Mouse (Mus musculus) 3T3-L1 (cell line): ENCODE data around the gene Ociad1.
A peak's percentile ranks its signal among the peaks of the same experiment; 100 is the strongest.
"Not testable (repeated sequence)": the region's sequence is repeated elsewhere in the genome, so short reads cannot be mapped to it uniquely, and the experiment has no call there.

Source experiments
- DNase-seq: peaks from one replicate; pipeline ENCODE4 v3.0.0-alpha.2; 2015; ENCODE audit warnings: low read depth, low spot score

Ociad1 gene

DNA sequence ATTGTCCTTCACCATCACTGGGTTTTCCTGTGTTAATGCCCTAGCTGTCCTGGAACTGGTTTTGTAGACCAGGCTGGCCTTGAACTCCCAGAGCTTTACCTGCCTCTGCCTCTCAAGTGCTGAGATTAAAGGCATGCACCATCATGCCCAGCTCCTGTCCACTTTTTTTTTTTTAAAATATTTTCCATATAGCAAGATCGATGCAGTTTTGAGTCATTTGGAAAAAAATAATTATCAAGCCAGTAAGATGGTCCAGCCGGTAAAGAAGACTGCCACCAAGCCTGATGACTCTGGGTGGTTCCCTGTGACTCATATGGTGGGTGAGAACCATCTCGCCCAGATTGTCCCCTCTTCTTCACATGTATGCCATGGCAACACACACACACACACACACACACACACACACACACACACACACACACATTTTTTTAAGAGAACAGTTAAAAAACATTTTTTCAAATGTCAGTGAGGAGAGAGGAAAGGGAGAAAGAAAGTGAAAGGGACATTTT lies 7.1 kb upstream of the Ociad1 start:
- no peak for DNase-seq

DNA sequence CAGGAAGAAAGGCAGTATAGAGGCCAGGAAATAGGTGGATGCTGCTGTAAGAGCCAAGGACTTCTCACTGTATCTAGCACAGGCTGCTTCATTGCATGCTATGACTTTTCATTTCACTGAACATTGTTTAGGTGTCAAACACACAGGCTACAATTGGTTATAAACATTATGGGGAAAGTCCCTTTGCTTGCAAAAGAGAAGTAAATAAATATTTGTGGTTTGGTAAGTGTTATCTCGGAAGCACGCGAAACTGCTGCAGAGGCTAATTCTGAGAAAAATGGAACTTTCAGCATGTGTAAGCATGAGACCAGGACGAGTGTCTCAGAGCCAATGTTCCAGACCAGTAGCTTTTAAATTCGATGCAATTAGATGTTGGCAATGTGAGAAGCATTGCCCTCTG lies 6.0 kb upstream of the Ociad1 start:
- DNase-seq: peak; percentile 48

DNA sequence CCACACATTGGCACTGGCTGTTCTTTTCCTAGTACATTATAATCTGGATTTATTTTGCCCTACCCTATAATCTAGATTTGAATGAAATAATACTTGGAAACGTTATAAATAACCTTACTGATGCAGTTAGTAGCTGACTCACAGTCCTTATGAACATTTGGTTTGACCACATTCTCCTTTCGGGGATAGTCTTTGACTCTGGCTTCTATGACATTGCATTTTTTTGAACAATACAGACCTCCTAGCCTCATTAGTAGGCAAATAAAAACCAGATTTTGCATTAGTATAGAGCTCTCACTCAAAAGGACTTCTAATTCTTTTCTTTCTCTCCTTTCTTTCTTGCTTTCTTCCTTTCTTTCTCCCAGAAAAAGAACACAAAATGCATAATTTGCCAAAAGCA lies 2.7 kb upstream of the Ociad1 start:
- peak; percentile 75 for DNase-seq

DNA sequence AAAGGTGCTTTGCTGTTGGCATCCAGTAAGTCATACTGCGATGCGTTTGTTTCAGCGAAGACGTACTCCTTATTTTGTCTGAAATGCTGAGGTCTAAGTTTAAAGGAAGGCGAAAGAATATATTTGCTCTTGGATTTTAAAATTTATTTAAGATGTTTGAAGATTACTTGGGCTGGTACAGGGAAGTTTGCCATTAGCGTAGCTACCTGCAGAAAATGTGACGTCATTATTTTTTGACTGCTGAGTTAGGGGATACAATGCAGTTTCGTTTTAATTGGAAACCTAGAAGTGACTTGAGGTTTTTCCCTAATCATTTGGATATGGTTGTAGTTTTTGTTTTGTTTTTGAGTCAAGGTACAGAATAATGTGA lies 859 bp downstream of the Ociad1 start:
- no peak for DNase-seq

DNA sequence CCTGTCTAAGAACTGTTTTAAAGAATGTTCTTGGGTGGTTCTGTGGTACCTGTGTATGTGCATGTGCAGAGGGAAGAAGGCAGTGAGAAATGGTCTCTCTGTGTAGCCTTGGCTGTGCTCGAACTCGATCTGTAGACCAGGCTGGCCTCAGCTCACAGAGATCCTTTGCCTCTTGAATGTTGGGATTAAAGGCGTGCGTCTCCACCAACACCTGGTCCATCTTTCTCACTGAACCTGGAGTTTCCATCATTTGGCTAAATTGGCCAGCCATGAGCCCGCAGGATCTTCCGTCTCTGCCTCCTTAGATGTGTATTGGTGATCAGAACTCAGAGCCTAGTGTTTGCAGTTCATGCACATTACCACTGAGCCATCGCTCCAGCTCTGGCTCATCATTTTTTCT lies 2.4 kb downstream of the Ociad1 start:
- DNase-seq: no peak

- DNase-seq: no peak
Observed at GRCm38 (mm10) chr5:73295916-73296315, 3.3 kb downstream of the Ociad1 start.

DNA sequence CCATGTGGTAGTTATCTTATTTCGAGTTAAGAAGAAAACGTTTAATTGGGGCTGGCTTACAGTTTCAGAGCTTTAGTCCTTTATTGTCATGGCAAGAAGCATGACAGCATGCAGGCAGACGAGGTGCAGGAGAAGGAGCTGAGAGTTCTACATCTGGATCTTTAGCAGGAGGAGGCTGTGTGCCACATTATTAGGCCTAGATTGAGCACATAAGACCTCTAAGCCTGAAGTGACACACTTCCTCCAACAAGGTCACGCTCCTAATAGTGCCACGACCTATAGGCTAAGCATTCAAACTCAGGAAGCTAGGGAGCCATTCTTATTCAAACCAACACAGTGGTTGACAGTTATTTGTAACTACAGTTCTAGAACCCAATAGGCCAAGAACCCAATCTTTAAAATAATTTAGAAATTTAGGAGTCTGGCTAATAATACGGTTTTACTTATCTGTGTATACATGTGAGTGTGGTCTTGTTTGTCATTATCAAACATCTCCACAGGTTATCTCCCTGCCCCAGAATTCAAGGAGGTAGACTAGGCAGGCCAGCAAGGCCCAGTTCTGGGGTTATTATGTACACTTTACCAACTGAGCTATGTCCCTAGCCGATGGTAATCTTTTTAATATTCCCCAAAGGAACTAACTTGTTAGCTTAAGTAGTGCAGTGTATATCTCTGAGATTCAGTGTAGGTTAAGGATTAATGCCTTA lies 9.2 kb downstream of the Ociad1 start:
- no peak for DNase-seq

DNA sequence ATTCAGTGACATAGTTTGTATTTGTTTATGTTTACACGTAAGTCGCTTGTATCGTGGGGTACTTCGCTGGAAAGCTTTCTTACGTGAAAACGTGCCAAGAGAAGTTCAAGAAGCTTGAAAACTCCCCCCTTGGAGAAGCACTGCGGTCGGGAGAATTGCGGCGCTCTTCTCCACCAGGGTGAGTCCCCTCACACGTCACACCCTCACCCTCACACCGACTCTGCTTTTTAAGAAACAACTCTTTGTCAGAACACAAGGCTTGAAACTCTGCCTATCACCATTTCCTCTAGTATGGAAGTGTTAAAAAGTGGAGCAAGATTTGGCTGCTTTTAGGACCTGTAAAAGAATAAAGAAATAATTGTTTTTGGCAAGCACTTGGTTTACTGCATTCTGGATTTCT lies 11.9 kb downstream of the Ociad1 start:
- no peak for DNase-seq

DNA sequence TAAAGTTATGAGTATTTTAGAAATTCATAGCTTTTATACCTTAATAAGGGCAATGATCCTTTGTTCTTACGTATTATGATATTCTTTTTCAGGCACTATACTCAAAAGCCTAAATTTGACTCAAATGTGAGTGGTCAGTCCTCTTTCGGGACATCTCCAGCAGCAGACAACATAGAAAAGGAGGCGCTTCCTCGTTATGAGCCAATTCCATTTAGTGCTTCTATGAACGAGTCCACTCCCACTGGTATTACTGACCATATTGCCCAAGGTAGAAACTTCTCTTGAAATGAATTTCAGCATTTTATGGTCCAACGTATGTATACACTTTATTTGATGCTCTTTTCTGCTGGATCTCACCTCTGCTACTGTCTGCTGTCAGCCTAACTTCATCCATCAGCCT lies 13.9 kb downstream of the Ociad1 start:
- DNase-seq: no peak

- no peak for DNase-seq
Observed at GRCm38 (mm10) chr5:73307297-73307696, 14.7 kb downstream of the Ociad1 start.

GRCm38 (mm10) chr5:73309496-73309895 lies 16.9 kb downstream of the Ociad1 start:
- peak; percentile 80 for DNase-seq

GRCm38 (mm10) chr5:73310401-73310800 lies 17.8 kb downstream of the Ociad1 start:
- peak; percentile 30 for DNase-seq

GRCm38 (mm10) chr5:73311458-73311857 lies 18.9 kb downstream of the Ociad1 start:
- DNase-seq: no peak

- no peak for DNase-seq
Observed at GRCm38 (mm10) chr5:73313591-73313990, 21.0 kb downstream of the Ociad1 start.

DNA sequence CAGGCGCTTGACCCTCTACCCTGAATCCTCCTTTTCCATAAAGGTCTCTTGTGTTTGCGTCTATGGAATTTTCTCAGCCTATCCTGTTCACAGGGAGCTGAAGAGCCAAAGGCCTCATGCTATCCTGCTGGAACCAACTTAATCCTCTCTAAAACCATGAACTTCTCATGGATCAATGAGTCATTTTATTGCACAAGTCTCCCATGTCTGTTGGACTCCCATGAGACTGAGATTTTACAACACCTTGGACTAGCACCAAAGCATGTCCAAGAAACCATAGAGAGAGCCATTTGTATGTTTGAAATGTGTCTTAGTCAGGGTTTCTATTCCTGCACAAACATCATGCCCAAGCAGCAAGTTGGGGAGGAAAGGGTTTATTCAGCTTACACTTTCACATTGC lies 22.1 kb downstream of the Ociad1 start:
- peak; percentile 79 for DNase-seq

DNA sequence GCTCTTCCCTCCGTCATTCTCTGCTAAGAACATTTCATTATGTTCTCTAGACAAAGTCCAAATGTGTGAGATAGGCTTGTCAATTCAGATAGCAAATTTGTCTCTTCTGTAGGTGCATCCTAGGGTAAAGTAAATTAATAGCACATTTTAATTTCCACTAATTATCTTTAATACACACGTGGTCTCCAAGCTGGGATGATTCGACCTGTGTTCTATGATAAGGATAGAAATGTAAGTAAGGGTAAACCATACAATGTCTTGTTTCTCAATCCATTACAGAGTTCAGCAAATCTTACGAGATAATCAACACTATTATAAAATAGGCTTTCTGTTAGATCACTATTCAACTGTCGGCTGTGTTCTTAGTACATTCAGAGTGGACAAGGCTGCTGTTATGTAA lies 26.7 kb downstream of the Ociad1 start:
- no peak for DNase-seq

DNA sequence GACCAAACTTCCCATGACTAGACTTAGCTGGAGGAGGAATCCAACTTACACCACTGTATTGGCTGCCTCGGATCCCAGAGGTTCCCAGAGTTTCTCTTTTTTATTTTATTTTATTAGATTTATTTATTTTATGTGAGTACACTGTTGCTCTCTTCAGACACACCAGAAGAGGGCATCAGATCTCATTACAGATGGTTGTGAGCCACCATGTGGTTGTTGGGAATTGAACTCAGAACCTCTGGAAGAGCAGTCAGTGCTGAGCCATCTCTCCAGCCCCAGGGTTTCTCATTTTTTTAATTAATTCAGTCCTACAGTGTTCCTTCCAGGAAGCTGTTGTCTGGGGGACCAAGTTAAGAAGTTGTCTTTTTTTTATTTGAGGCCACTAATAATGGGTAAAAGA lies 30.1 kb downstream of the Ociad1 start:
- DNase-seq: not testable (repeated sequence)

GRCm38 (mm10) chr5:73323602-73324001 lies 31.0 kb downstream of the Ociad1 start:
- no peak for DNase-seq

DNA sequence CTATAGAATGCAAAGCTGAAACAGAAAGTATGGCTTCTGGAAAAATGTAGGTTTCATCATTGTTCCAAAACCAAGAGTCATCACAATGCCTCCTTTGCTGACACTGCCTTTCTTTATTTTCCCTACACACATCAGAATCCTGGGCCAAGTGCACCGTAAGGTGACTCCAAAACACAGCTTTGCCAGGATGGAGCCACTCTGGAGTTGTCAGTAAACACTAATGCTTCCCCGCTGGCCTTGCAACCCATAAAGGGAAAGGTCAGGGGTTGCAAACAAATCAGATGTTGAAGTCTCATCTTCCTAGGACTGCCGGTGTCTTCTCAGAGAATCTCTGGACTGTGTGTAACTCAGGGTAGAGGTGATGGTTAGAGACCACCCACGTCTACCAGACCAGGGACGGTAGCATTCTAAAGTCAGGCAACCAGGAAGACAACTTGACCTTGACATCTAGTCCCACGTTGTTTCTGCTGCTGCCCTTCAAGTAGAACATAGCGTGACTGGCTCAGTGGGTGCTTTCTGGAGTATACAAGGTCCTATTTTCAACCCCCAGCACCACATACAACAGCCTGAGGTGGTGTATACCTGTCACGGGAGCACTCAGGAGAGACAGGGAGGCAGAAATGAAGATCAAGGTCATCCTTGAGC lies 32.1 kb downstream of the Ociad1 start:
- no peak for DNase-seq

- DNase-seq: no peak
Observed at GRCm38 (mm10) chr5:73331002-73331401, 38.4 kb downstream of the Ociad1 start.

DNA sequence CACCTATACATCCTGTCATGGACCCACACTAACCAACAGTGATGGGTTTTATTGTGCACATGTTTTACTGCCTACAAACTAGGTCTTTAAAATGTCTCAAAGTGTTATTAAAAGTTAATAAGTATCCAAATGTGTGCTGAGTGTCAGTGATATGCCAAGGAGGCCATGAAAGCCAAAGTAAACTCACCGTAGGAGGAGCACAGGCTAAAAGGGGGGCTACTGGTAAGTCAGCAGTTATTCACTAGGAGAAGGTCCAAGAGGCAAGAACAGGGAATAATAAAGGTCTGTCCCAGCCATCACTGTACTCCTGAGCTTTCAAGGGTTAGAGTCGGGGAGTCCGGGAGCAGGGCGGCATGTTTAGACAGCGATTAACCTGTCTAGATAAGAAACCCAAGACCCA lies 43.9 kb downstream of the Ociad1 start:
- DNase-seq: no peak

- DNase-seq: no peak
Observed at GRCm38 (mm10) chr5:73337961-73338831, 45.6 kb downstream of the Ociad1 start.

DNA sequence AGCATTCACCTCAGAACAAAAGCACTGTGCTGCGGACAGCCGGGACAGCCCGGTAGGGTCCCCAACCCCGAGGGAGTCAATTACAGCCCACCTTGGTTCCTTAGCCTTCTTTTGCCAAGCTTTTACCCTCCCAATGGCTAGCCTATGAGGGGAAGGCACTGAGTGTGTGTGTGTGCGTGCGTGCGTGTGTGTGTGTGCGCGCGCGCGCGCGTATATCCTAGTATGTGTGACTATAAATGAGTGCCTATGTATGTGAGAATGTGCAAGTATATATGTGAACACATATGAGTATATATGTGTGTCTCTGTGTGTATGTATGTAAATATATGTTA lies 46.2 kb downstream of the Ociad1 start:
- no peak for DNase-seq
